Mouse (Mus musculus) G1E (cell line): ENCODE results near the gene Cd38.

Source experiments
- CTCF ChIP-seq: IDR thresholded peaks from 2 replicates; pipeline ENCODE4 v1.5.1; 2012; ENCODE audit warnings: low read depth, low read length, inconsistent platforms, mixed read lengths
- GATA1 ChIP-seq: IDR thresholded peaks from 2 replicates; pipeline ENCODE4 v1.6.1; 2012; ENCODE audit warnings: borderline replicate concordance, low read length, inconsistent platforms, mixed read lengths
- GATA2 ChIP-seq: IDR thresholded peaks from 2 replicates; pipeline ENCODE4 v1.6.1; 2012; ENCODE audit warnings: low read depth, low read length, inconsistent platforms, borderline replicate concordance

DNA sequence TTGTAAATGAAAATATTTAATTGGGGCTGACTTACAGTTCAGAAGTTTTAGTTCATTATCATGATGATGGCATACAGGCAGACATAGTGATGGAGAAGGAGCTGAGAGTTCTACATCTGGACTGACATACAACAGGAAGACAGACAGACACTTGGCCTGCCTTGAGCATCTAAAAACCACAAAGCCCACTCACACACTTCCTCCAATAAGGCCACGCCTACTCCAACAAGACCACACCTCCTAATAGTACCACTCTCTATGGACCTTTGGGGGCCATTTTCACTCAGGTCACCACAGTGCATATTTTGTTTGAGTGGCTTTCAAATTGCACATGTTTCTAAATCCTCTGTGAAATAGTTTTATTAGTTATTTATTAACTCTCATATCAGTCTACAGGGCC is 3.5 kb downstream of the Cd38 start:
- TF ChIP-seq GATA1 (no peak), CTCF (no peak), GATA2 (no peak)
